Mouse (Mus musculus): Measurements from ENCODE around the gene Pknox2. TPM values are rescaled to one million over a fixed set of nuclear protein-coding genes. Genes with fewer than 3 reads are reported as not detected.

The Pknox2 gene
- total RNA-seq, 4 experiments from 2014 or later = 38.5 to 59.5 (median 43.0) TPM

Other genes with a start within 250 kb of the Pknox2 start
- 1 to 10 TPM; 6.8 to 8.8 (median 7.4) TPM for gene Tmem218, start 60.8 kb upstream of the Pknox2 start, total RNA-seq (2022)
- 1 to 10 TPM; 1.1 to 8.8 (median 5.2) TPM for gene Slc37a2, start 108.3 kb upstream of the Pknox2 start, total RNA-seq (2022)
- 1 to 10 TPM; 2.3 to 3.4 (median 2.4) TPM for gene Ccdc15, start 201.0 kb upstream of the Pknox2 start, total RNA-seq (2022)
- gene Hepacam, start 219.9 kb upstream of the Pknox2 start, total RNA-seq (2022) = 10 to 100 TPM; 56.5 to 69.3 (median 64.2) TPM

All from layer of hippocampus, adult 8-10 months (tissue).